Mouse (Mus musculus): ENCODE measurements around the gene Bahcc1.

GRCm38 (mm10) chr11:120218946-120219345, 13.8 kb upstream of the Bahcc1 start:
- TF ChIP-seq CTCF (conservative IDR thresholded peaks at IDR 0.05 in 1 of 2, IDR thresholded peaks at IDR 0.05 in 1 of 2; ENCODE audit: low read depth in 2 of 2, low read length in 2 of 2) (no peak), MAZ (IDR thresholded peaks at IDR 0.05; ENCODE audit: low read depth, low read length) (no peak), POLR2AphosphoS2 (IDR thresholded peaks at IDR 0.05; ENCODE audit: low read depth, low read length) (no peak), EP300 (IDR thresholded peaks at IDR 0.05; ENCODE audit: low read length) (no peak), BHLHE40 (IDR thresholded peaks at IDR 0.05; ENCODE audit: low read depth, low read length) (no peak), CHD2 (IDR thresholded peaks at IDR 0.05; ENCODE audit: low read length) (no peak), MEF2A (IDR thresholded peaks at IDR 0.05; ENCODE audit: borderline replicate concordance, low read depth, low read length) (no peak), MAFK (IDR thresholded peaks at IDR 0.05; ENCODE audit: insufficient replicate concordance, low read length) (no peak), POLR2A (IDR thresholded peaks at IDR 0.05; ENCODE audit: low read depth, low read length) (no peak), MAX (IDR thresholded peaks at IDR 0.05; ENCODE audit: low read length) (no peak), HCFC1 (IDR thresholded peaks at IDR 0.05; ENCODE audit: low read depth, low read length) (no peak), SIN3A (IDR thresholded peaks at IDR 0.05; ENCODE audit: low read length) (no peak)
